Mouse (Mus musculus) Patski (cell line): ENCODE measurements around the gene Nfatc3. TPM values are rescaled to one million over a fixed set of nuclear protein-coding genes. Genes with fewer than 3 reads are reported as not detected.

Source experiments
- ATAC-seq: fragments of 100-300 bp; one replicate; pipeline ENCODE4 v1.8.0; 2021
- CTCF ChIA-PET: fragments of 350-600 bp; sonication (Branson Sonifier 250); formaldehyde crosslinking; loops from one replicate; lab custom pipeline; 2022; ENCODE audit warnings: inconsistent platforms; lab: Charles Lee
- POLR2A ChIA-PET: fragments of 350-600 bp; sonication (Branson Sonifier 250); formaldehyde crosslinking; loops from one replicate; lab custom pipeline; 2022; ENCODE audit warnings: antibody characterized with exemption, inconsistent platforms; lab: Charles Lee
- DNase-seq: peaks from one replicate; pipeline ENCODE4 v3.0.0-alpha.2; 2011; ENCODE audit warnings: low read depth, low spot score
- H3K27me3 ChIP-seq: fragments of 371-371 bp; one replicate; pipeline ENCODE4 v1.5.1; 2021
- CTCF ChIP-seq: fragments of 100-300 bp; IDR thresholded peaks from one replicate; pipeline ENCODE4 v1.5.1; 2021
- in situ Hi-C: fragments of 300-500 bp; cut with MboI; formaldehyde crosslinking; loops from 3 replicates; pipeline ENCODE4 v1.11.1; 2018; ENCODE audit warnings: low pct_unique_long_range_greater_than_20kb, mixed read lengths
- polyA plus RNA-seq: library from polyadenylated mRNA; unstranded; gene quantifications from one replicate; pipeline ENCODE4 v1.2.3, GENCODE M21; 2021

Nfatc3 gene
- polyA plus RNA-seq, 1 experiment from 2014 or later = 33.5 TPM

- in situ Hi-C loops = loop anchor here (5.0 kb wide), 1 partner anchor 39 kb away; no protein-coding TSS in a partner anchor
- TF ChIP-seq CTCF = no peak
- ATAC-seq (no peak), DNase-seq (no peak)
- ChIA-PET CTCF (interaction anchor here (1.1 to 1.6 kb wide), 2 partner anchors 8 to 13 kb away, joined by 4 read pairs; no protein-coding TSS in a partner anchor), POLR2A (interaction anchor here (0.6 kb wide), 1 partner anchor 10 kb away, joined by 3 read pairs; no protein-coding TSS in a partner anchor)
- no peaks in the 10 kb centered on the region for H3K27me3 ChIP-seq
Measured at GRCm38 (mm10) chr8:106158381-106158780, 99.7 kb downstream of the Nfatc3 start.

- ChIA-PET POLR2A (interaction anchor here (0.7 kb wide), 1 partner anchor 95 kb away, joined by 3 read pairs; no protein-coding TSS in a partner anchor), CTCF (interaction anchor here (1.0 to 1.3 kb wide), 2 partner anchors 16 to 44 kb away, joined by 3 read pairs; no protein-coding TSS in a partner anchor)
- ATAC-seq = no peak
- no peak for DNase-seq
- TF ChIP-seq CTCF = no peak
- no peaks in the 10 kb centered on the region for H3K27me3 ChIP-seq
- in situ Hi-C loops = loop anchor here (5.0 kb wide), 1 partner anchor 37 kb away; no protein-coding TSS in a partner anchor
Measured at GRCm38 (mm10) chr8:106159876-106160275, 101.2 kb downstream of the Nfatc3 start.

- ChIA-PET POLR2A (interaction anchor here (0.6 to 2.1 kb wide), 5 partner anchors 11 to 460 kb away, joined by 3 to 8 read pairs (median 4); partner anchors contain the start of gene Pla2g15), CTCF (interaction anchor here (1.1 to 6.3 kb wide), 6 partner anchors 11 to 45 kb away, joined by 3 to 116 read pairs (median 6); no protein-coding TSS in a partner anchor)
- ATAC-seq = no peak
- no peak for DNase-seq
- no peak for TF ChIP-seq CTCF
- no peaks in the 10 kb centered on the region for H3K27me3 ChIP-seq
- in situ Hi-C loops = no loop called here
Measured at GRCm38 (mm10) chr8:106163251-106163650, 104.6 kb downstream of the Nfatc3 start.

GRCm38 (mm10) chr8:106165460-106165859 lies 106.8 kb downstream of the Nfatc3 start:
- H3K27me3 ChIP-seq = no peaks in the 10 kb centered on the region
- ATAC-seq = no peak
- no peak for DNase-seq
- ChIA-PET POLR2A (interaction anchor here (1.0 to 2.0 kb wide), 4 partner anchors 15 to 38 kb away, joined by 3 to 13 read pairs (median 3); partner anchors contain the start of gene Pla2g15), CTCF (interaction anchor here (0.7 to 6.3 kb wide), 20 partner anchors 8 to 79 kb away, joined by 3 to 116 read pairs (median 6); no protein-coding TSS in a partner anchor)
- in situ Hi-C loops = no loop called here
- TF ChIP-seq CTCF = no peak

- no peak for TF ChIP-seq CTCF
- POLR2A ChIA-PET = interaction anchor here (0.8 to 2.1 kb wide), 5 partner anchors 17 to 30 kb away, joined by 3 to 13 read pairs (median 4); partner anchors contain the start of gene Pla2g15
- in situ Hi-C loops = no loop called here
- CTCF ChIA-PET = interaction anchor here (0.9 to 1.7 kb wide), 3 partner anchors 12 to 30 kb away, joined by 3 to 5 read pairs (median 4); no protein-coding TSS in a partner anchor
- DNase-seq (no peak), ATAC-seq (peak; percentile 75)
- H3K27me3 ChIP-seq = no peaks in the 10 kb centered on the region
Measured at GRCm38 (mm10) chr8:106168356-106169016, 109.8 kb downstream of the Nfatc3 start, which contains the start of gene Slc7a6. Gene Slc7a6, plus strand, starts transcription at chr8:106168857.

- no peak for TF ChIP-seq CTCF
- in situ Hi-C loops = no loop called here
- no peaks in the 10 kb centered on the region for H3K27me3 ChIP-seq
- ChIA-PET POLR2A (interaction anchor here (0.6 to 2.1 kb wide), 8 partner anchors 16 to 245 kb away, joined by 3 to 13 read pairs (median 4); partner anchors contain the start of gene Pla2g15), CTCF (interaction anchor here (0.9 to 1.9 kb wide), 5 partner anchors 12 to 29 kb away, joined by 3 to 5 read pairs (median 4); no protein-coding TSS in a partner anchor)
- ATAC-seq = peak; percentile 41
- no peak for DNase-seq
Measured at GRCm38 (mm10) chr8:106169017-106169933, 110.6 kb downstream of the Nfatc3 start.

GRCm38 (mm10) chr8:106169934-106170480 lies 111.4 kb downstream of the Nfatc3 start:
- ATAC-seq (no peak), DNase-seq (no peak)
- CTCF ChIA-PET = interaction anchor here (1.1 to 1.9 kb wide), 4 partner anchors 11 to 29 kb away, joined by 3 to 4 read pairs (median 4); no protein-coding TSS in a partner anchor
- no peak for TF ChIP-seq CTCF
- POLR2A ChIA-PET = interaction anchor here (0.6 to 2.1 kb wide), 4 partner anchors 15 to 245 kb away, joined by 3 to 13 read pairs (median 6); no protein-coding TSS in a partner anchor
- in situ Hi-C loops = no loop called here
- H3K27me3 ChIP-seq = no peaks in the 10 kb centered on the region

GRCm38 (mm10) chr8:106173566-106173965 lies 114.9 kb downstream of the Nfatc3 start:
- CTCF ChIA-PET = no interaction called here
- TF ChIP-seq CTCF = no peak
- in situ Hi-C loops = no loop called here
- ATAC-seq (no peak), DNase-seq (no peak)
- POLR2A ChIA-PET = no interaction called here
- H3K27me3 ChIP-seq = no peaks in the 10 kb centered on the region

GRCm38 (mm10) chr8:106176891-106177290 lies 118.3 kb downstream of the Nfatc3 start:
- POLR2A ChIA-PET = interaction anchor here (0.6 kb wide), 1 partner anchor 755 kb away, joined by 6 read pairs; no protein-coding TSS in a partner anchor
- DNase-seq (no peak), ATAC-seq (no peak)
- in situ Hi-C loops = no loop called here
- H3K27me3 ChIP-seq = no peaks in the 10 kb centered on the region
- TF ChIP-seq CTCF = no peak
- CTCF ChIA-PET = interaction anchor here (1.9 kb wide), 1 partner anchor 11 kb away, joined by 8 read pairs; no protein-coding TSS in a partner anchor
